Mouse (Mus musculus) hindbrain, embryonic 13.5 days (tissue): ENCODE measurements at regions not wholly inside any gene's neighbourhood (a gene's known extent, or its start where the extent isn't known, plus 50 kb on each side); places are given as distances from the start of the nearest gene placed in this dataset.

Source experiments
- ATAC-seq: fragments of 200-750 bp; cut with Nextera tagmentation; 2 replicates; pipeline ENCODE4 v1.8.0; 2017; ENCODE audit warnings: moderate TSS enrichment; ENCODE audit not compliant: low FRiP score
- H3K27ac ChIP-seq: fragments of 300-500 bp; sonication (generic); 2 replicates; pipeline ENCODE4 v1.5.1; 2015; ENCODE audit warnings: inconsistent platforms, mild to moderate bottlenecking, moderate library complexity
- H3K27me3 ChIP-seq: fragments of 300-500 bp; sonication (generic); 2 replicates; pipeline ENCODE4 v1.6.1; 2015; ENCODE audit warnings: mild to moderate bottlenecking, inconsistent platforms
- H3K36me3 ChIP-seq: fragments of 300-500 bp; sonication (generic); 2 replicates; pipeline ENCODE4 v1.6.1; 2015; ENCODE audit warnings: mild to moderate bottlenecking, inconsistent platforms
- H3K4me1 ChIP-seq: fragments of 300-500 bp; sonication (generic); replicated peaks from 2 replicates; pipeline ENCODE4 v1.6.1; 2015; ENCODE audit warnings: inconsistent platforms
- H3K4me2 ChIP-seq: fragments of 300-500 bp; sonication (generic); 2 replicates; pipeline ENCODE4 v1.6.1; 2015; ENCODE audit warnings: inconsistent platforms, mild to moderate bottlenecking, moderate library complexity
- H3K4me3 ChIP-seq: fragments of 300-500 bp; sonication (generic); 2 replicates; pipeline ENCODE4 v1.5.1; 2015; ENCODE audit warnings: mild to moderate bottlenecking, inconsistent platforms
- H3K9ac ChIP-seq: fragments of 300-500 bp; sonication (generic); 2 replicates; pipeline ENCODE4 v1.6.1; 2015; ENCODE audit warnings: mild to moderate bottlenecking, inconsistent platforms
- H3K9me3 ChIP-seq: fragments of 300-500 bp; sonication (generic); 2 replicates; pipeline ENCODE4 v1.6.1; 2016; ENCODE audit warnings: inconsistent platforms
- WGBS: fragments of 180-500 bp; shearing (Covaris S2); methylation state at CpG from one replicate; pipeline ENCODE4 v1.1.7; 2015; 5-methylcytosine and 5-hydroxymethylcytosine counted together

GRCm38 (mm10) chr3:9920331-9920730 lies 167.6 kb upstream of the Gm9833 start:
- H3K36me3 ChIP-seq: no peaks in the 10 kb centered on the region
- no peak overlapping the region for H3K27ac ChIP-seq
- no peaks in the 10 kb centered on the region for H3K9me3 ChIP-seq
- 87% methylated on average over 3 of the region's 3 CpGs for WGBS
- H3K4me2 ChIP-seq: no peak overlapping the region
- H3K4me3 ChIP-seq: no peak overlapping the region
- H3K27me3 ChIP-seq: no peaks in the 10 kb centered on the region
- H3K9ac ChIP-seq: no peak overlapping the region
- no peak for ATAC-seq
- H3K4me1 ChIP-seq: no peaks in the 10 kb centered on the region

- H3K4me3 ChIP-seq: no peak overlapping the region
- 95% methylated on average over 1 of the region's 1 CpGs for WGBS
- no peaks in the 10 kb centered on the region for H3K36me3 ChIP-seq
- H3K4me2 ChIP-seq: no peak overlapping the region
- H3K9me3 ChIP-seq: no peaks in the 10 kb centered on the region
- ATAC-seq: no peak
- no peaks in the 10 kb centered on the region for H3K4me1 ChIP-seq
- no peaks in the 10 kb centered on the region for H3K27me3 ChIP-seq
- no peak overlapping the region for H3K9ac ChIP-seq
- H3K27ac ChIP-seq: no peak overlapping the region
Measured at GRCm38 (mm10) chr3:9921730-9922129, 166.2 kb upstream of the Gm9833 start.

GRCm38 (mm10) chr3:9922541-9923046 lies 165.3 kb upstream of the Gm9833 start:
- H3K9ac ChIP-seq: no peak overlapping the region
- H3K4me1 ChIP-seq: no peaks in the 10 kb centered on the region
- no peak for ATAC-seq
- H3K4me3 ChIP-seq: no peak overlapping the region
- no peak overlapping the region for H3K27ac ChIP-seq
- no peaks in the 10 kb centered on the region for H3K27me3 ChIP-seq
- H3K9me3 ChIP-seq: no peaks in the 10 kb centered on the region
- no peaks in the 10 kb centered on the region for H3K36me3 ChIP-seq
- no peak overlapping the region for H3K4me2 ChIP-seq
- 89% methylated on average over 10 of the region's 10 CpGs for WGBS

GRCm38 (mm10) chr3:9924630-9925029 lies 163.3 kb upstream of the Gm9833 start:
- whole genome bisulfite sequencing: 92% methylated on average over 1 of the region's 1 CpGs
- no peak for ATAC-seq
- no peak overlapping the region for H3K27ac ChIP-seq

GRCm38 (mm10) chr3:9936853-9937441 lies 151.0 kb upstream of the Gm9833 start:
- no peaks in the 10 kb centered on the region for H3K36me3 ChIP-seq
- no peaks in the 10 kb centered on the region for H3K9me3 ChIP-seq
- 84% methylated on average over 8 of the region's 8 CpGs for WGBS
- no peak overlapping the region for H3K4me2 ChIP-seq
- no peak overlapping the region for H3K9ac ChIP-seq
- no peak for ATAC-seq
- no peaks in the 10 kb centered on the region for H3K27me3 ChIP-seq
- no peak overlapping the region for H3K4me3 ChIP-seq
- no peak overlapping the region for H3K27ac ChIP-seq
- H3K4me1 ChIP-seq: 0 out of 2 replicates have a peak, but pooled peaks cover 2% of the 10 kb centered on the region

More at GRCm38 (mm10) chr3:9924630-9925029, 163.3 kb upstream of the Gm9833 start:
- Histone ChIP-seq H3K4me2 (no peak overlapping the region), H3K27me3 (no peaks in the 10 kb centered on the region), H3K4me3 (no peak overlapping the region), H3K9ac (no peak overlapping the region), H3K36me3 (no peaks in the 10 kb centered on the region), H3K9me3 (no peaks in the 10 kb centered on the region), H3K4me1 (no peaks in the 10 kb centered on the region)

GRCm38 (mm10) chr3:9938651-9939050 lies 149.3 kb upstream of the Gm9833 start:
- ATAC-seq: no peak

GRCm38 (mm10) chr3:9942631-9943030 lies 145.3 kb upstream of the Gm9833 start:
- H3K27ac ChIP-seq: no peak overlapping the region

More at GRCm38 (mm10) chr3:9938651-9939050, 149.3 kb upstream of the Gm9833 start:
- H3K9me3 ChIP-seq: no peaks in the 10 kb centered on the region
- H3K4me3 ChIP-seq: no peak overlapping the region
- H3K9ac ChIP-seq: no peak overlapping the region
- WGBS: 36% methylated on average over 1 of the region's 1 CpGs
- H3K4me2 ChIP-seq: no peak overlapping the region
- H3K4me1 ChIP-seq: 0 out of 2 replicates have a peak, but pooled peaks cover 2% of the 10 kb centered on the region
- H3K27me3 ChIP-seq: no peaks in the 10 kb centered on the region; the same call in 1 of the 2 replicates
- no peak overlapping the region for H3K27ac ChIP-seq
- no peaks in the 10 kb centered on the region for H3K36me3 ChIP-seq

GRCm38 (mm10) chr3:9947357-9948065 lies 140.4 kb upstream of the Gm9833 start:
- H3K27me3 ChIP-seq: no peaks in the 10 kb centered on the region
- no peaks in the 10 kb centered on the region for H3K4me1 ChIP-seq
- peak; percentile 94 for ATAC-seq
- 51% methylated on average over 11 of the region's 11 CpGs for WGBS
- no peaks in the 10 kb centered on the region for H3K36me3 ChIP-seq
- no peak overlapping the region for H3K4me2 ChIP-seq
- no peaks in the 10 kb centered on the region for H3K9me3 ChIP-seq
- H3K9ac ChIP-seq: no peak overlapping the region
- no peak overlapping the region for H3K27ac ChIP-seq
- H3K4me3 ChIP-seq: no peak overlapping the region

More at GRCm38 (mm10) chr3:9942631-9943030, 145.3 kb upstream of the Gm9833 start:
- no peak overlapping the region for H3K4me3 ChIP-seq
- no peaks in the 10 kb centered on the region for H3K9me3 ChIP-seq
- no peak for ATAC-seq
- H3K36me3 ChIP-seq: no peaks in the 10 kb centered on the region
- no peak overlapping the region for H3K4me2 ChIP-seq
- H3K9ac ChIP-seq: no peak overlapping the region
- 0 out of 2 replicates have a peak, but pooled peaks cover 2% of the 10 kb centered on the region for H3K4me1 ChIP-seq
- 94% methylated on average over 5 of the region's 5 CpGs for WGBS
- H3K27me3 ChIP-seq: no peaks in the 10 kb centered on the region; the same call in 1 of the 2 replicates

- H3K4me2 ChIP-seq: no peak overlapping the region
- ATAC-seq: peak; percentile 59
- no peaks in the 10 kb centered on the region for H3K4me1 ChIP-seq
- no peaks in the 10 kb centered on the region for H3K27me3 ChIP-seq
- 74% methylated on average over 7 of the region's 7 CpGs for WGBS
- no peak overlapping the region for H3K4me3 ChIP-seq
- H3K9me3 ChIP-seq: no peaks in the 10 kb centered on the region
- no peak overlapping the region for H3K27ac ChIP-seq
- no peak overlapping the region for H3K9ac ChIP-seq
- H3K36me3 ChIP-seq: no peaks in the 10 kb centered on the region
Measured at GRCm38 (mm10) chr3:9948114-9948513, 139.8 kb upstream of the Gm9833 start.

- Histone ChIP-seq H3K27ac (no peak overlapping the region), H3K4me3 (no peak overlapping the region), H3K27me3 (no peaks in the 10 kb centered on the region), H3K9ac (no peak overlapping the region), H3K4me2 (no peak overlapping the region), H3K4me1 (no peaks in the 10 kb centered on the region), H3K9me3 (no peaks in the 10 kb centered on the region), H3K36me3 (no peaks in the 10 kb centered on the region)
- ATAC-seq: no peak
- 89% methylated on average over 3 of the region's 3 CpGs for WGBS
Measured at GRCm38 (mm10) chr3:9957870-9958269, 130.0 kb upstream of the Gm9833 start.

- H3K36me3 ChIP-seq: no peaks in the 10 kb centered on the region
- ATAC-seq: no peak
- H3K27ac ChIP-seq: no peak overlapping the region
Measured at GRCm38 (mm10) chr3:9959716-9960661, 127.9 kb upstream of the Gm9833 start.

GRCm38 (mm10) chr3:9960696-9961095 lies 127.2 kb upstream of the Gm9833 start:
- ATAC-seq: no peak
- WGBS: 70% methylated on average over 7 of the region's 7 CpGs
- no peak overlapping the region for H3K9ac ChIP-seq
- no peaks in the 10 kb centered on the region for H3K27me3 ChIP-seq
- H3K4me2 ChIP-seq: no peak overlapping the region
- no peaks in the 10 kb centered on the region for H3K4me1 ChIP-seq
- H3K9me3 ChIP-seq: no peaks in the 10 kb centered on the region
- no peaks in the 10 kb centered on the region for H3K36me3 ChIP-seq
- H3K27ac ChIP-seq: no peak overlapping the region
- no peak overlapping the region for H3K4me3 ChIP-seq

More at GRCm38 (mm10) chr3:9959716-9960661, 127.9 kb upstream of the Gm9833 start:
- no peak overlapping the region for H3K4me2 ChIP-seq
- no peaks in the 10 kb centered on the region for H3K27me3 ChIP-seq
- WGBS: 93% methylated on average over 37 of the region's 37 CpGs
- H3K4me3 ChIP-seq: no peak overlapping the region
- H3K4me1 ChIP-seq: no peaks in the 10 kb centered on the region
- no peaks in the 10 kb centered on the region for H3K9me3 ChIP-seq
- no peak overlapping the region for H3K9ac ChIP-seq
